Mouse (Mus musculus) ES-Bruce4 (cell line): ENCODE measurements at regions not wholly inside any gene's neighbourhood (a gene's known extent, or its start where the extent isn't known, plus 50 kb on each side); places are given as distances from the start of the nearest gene placed in this dataset.

Experiments used
- CTCF ChIP-seq: IDR thresholded peaks from one replicate; pipeline ENCODE4 v1.8.1; 2011; ENCODE audit warnings: low read depth, low read length
- EP300 ChIP-seq: IDR thresholded peaks from 2 replicates; pipeline ENCODE4 v1.6.1; 2011; ENCODE audit warnings: low read depth, low read length; ENCODE audit not compliant: insufficient read depth
- POLR2A ChIP-seq: IDR thresholded peaks from one replicate; pipeline ENCODE4 v1.8.1; 2011; ENCODE audit warnings: low read length; ENCODE audit not compliant: insufficient read depth

GRCm38 (mm10) chr7:75957366-75957765, 109.3 kb downstream of the Klhl25 start:
- no peak for TF ChIP-seq CTCF
- TF ChIP-seq POLR2A = no peak
- no peak for TF ChIP-seq EP300
